Mouse (Mus musculus) small intestine, adult 10 weeks (tissue): ENCODE measurements around the gene Cdh1. TPM values are rescaled to one million over a fixed set of nuclear protein-coding genes. Genes with fewer than 3 reads are reported as not detected.

Experiments
- polyA plus RNA-seq: library from polyadenylated mRNA; stranded (reverse); fragments of 350-450 nt; fragmentation: Illumina TruSeq; extraction: RNeasy Lipid Tissue Mini Kit (QIAGEN cat#74804); gene quantifications from one replicate; pipeline ENCODE4 v1.2.3, GENCODE M21; 2014; ENCODE audit warnings: low replicate concordance

Cdh1 gene
- 282 TPM for polyA plus RNA-seq

GRCm38 (mm10) chr8:106603131-106603819 is at the start of gene Cdh1:
Cdh1 (plus strand) TSS chr8:106603351.

GRCm38 (mm10) chr8:106573168-106573567 is 30.0 kb upstream of the Cdh1 start, which contains the start of gene Gm10073:
Gm10073 (minus strand) TSS chr8:106573461.

GRCm38 (mm10) chr8:106682971-106683668 is 80.0 kb downstream of the Cdh1 start, which contains the start of gene Tango6:
Tango6 (plus strand) TSS chr8:106683068.

Other genes with a start within 250 kb of the Cdh1 start
- gene Zfp90, start 188.0 kb upstream of the Cdh1 start, polyA plus RNA-seq = 2.7 TPM
- gene 6030452D12Rik, start 102.8 kb upstream of the Cdh1 start, polyA plus RNA-seq = not detected
- not detected for gene Cdh3, start 92.5 kb upstream of the Cdh1 start, polyA plus RNA-seq
- gene Gm10073, start 29.9 kb upstream of the Cdh1 start, polyA plus RNA-seq = not detected
- 0.26 TPM for gene Tango6, start 79.7 kb downstream of the Cdh1 start, polyA plus RNA-seq